Mouse (Mus musculus): ENCODE results near the gene Fam207a. TPM values are rescaled to one million over a fixed set of nuclear protein-coding genes. Genes with fewer than 3 reads are reported as not detected.

The Fam207a gene
- polyA plus RNA-seq, 1 experiment from 2014 or later = 32.0 TPM

GRCm38 (mm10) chr10:77471512-77471911 lies 44.1 kb downstream of the Fam207a start:
- H3K36me3 ChIP-seq (ENCODE audit: control insufficient read depth, insufficient read depth, low read length) = no peaks in the 10 kb centered on the region
- WGBS = 36% methylated on average over 7 of the region's 7 CpGs

GRCm38 (mm10) chr10:77470763-77471162 lies 44.8 kb downstream of the Fam207a start:
- H3K27me3 ChIP-seq (ENCODE audit: control insufficient read depth, insufficient read depth, low read depth, low read length) = no peaks in the 10 kb centered on the region
- H3K36me3 ChIP-seq (ENCODE audit: control insufficient read depth, insufficient read depth, low read length) = no peaks in the 10 kb centered on the region
- no peak overlapping the region for H3K4me3 ChIP-seq (ENCODE audit: low read length)
- 71% methylated on average over 3 of the region's 3 CpGs for WGBS
- no peak for ATAC-seq (ENCODE audit: low read depth)
- H3K4me1 ChIP-seq (replicated peaks; ENCODE audit: control insufficient read depth, insufficient read depth, low read length) = peaks cover 7% of the 10 kb centered on the region
- H3K27ac ChIP-seq (ENCODE audit: low read length) = no peak overlapping the region
- no peaks in the 10 kb centered on the region for H3K9me3 ChIP-seq (ENCODE audit: control insufficient read depth, low read length)
- no peak overlapping the region for H3K4me2 ChIP-seq (ENCODE audit: low read depth, low read length)
- no peak overlapping the region for H3K9ac ChIP-seq (ENCODE audit: low read length)

More at GRCm38 (mm10) chr10:77471512-77471911, 44.1 kb downstream of the Fam207a start:
- Histone ChIP-seq H3K27ac (ENCODE audit: low read length) (no peak overlapping the region), H3K4me3 (ENCODE audit: low read length) (no peak overlapping the region), H3K4me1 (replicated peaks; ENCODE audit: control insufficient read depth, insufficient read depth, low read length) (peaks cover 4% of the 10 kb centered on the region; the same call in 1 of the 2 replicates), H3K4me2 (ENCODE audit: low read depth, low read length) (no peak overlapping the region), H3K9me3 (ENCODE audit: control insufficient read depth, low read length) (no peaks in the 10 kb centered on the region), H3K9ac (ENCODE audit: low read length) (no peak overlapping the region), H3K27me3 (ENCODE audit: control insufficient read depth, insufficient read depth, low read depth, low read length) (no peaks in the 10 kb centered on the region)
- 0 out of 2 replicates have a peak, but pooled peaks have one; percentile 18 for ATAC-seq (ENCODE audit: low read depth)

GRCm38 (mm10) chr10:77468675-77469074 lies 46.9 kb downstream of the Fam207a start:
- Histone ChIP-seq H3K27ac (ENCODE audit: low read length) (no peak overlapping the region), H3K9ac (ENCODE audit: low read length) (no peak overlapping the region), H3K4me3 (ENCODE audit: low read length) (no peak overlapping the region), H3K4me2 (ENCODE audit: low read depth, low read length) (no peak overlapping the region), H3K4me1 (replicated peaks; ENCODE audit: control insufficient read depth, insufficient read depth, low read length) (peaks cover 28% of the 10 kb centered on the region), H3K36me3 (ENCODE audit: control insufficient read depth, insufficient read depth, low read length) (no peaks in the 10 kb centered on the region), H3K27me3 (ENCODE audit: control insufficient read depth, insufficient read depth, low read depth, low read length) (no peaks in the 10 kb centered on the region), H3K9me3 (ENCODE audit: control insufficient read depth, low read length) (no peaks in the 10 kb centered on the region)
- WGBS = 74% methylated on average over 4 of the region's 4 CpGs
- ATAC-seq (ENCODE audit: low read depth) = no peak

- Histone ChIP-seq H3K36me3 (ENCODE audit: control insufficient read depth, insufficient read depth, low read length) (no peaks in the 10 kb centered on the region), H3K27ac (ENCODE audit: low read length) (no peak overlapping the region), H3K4me2 (ENCODE audit: low read depth, low read length) (no peak overlapping the region), H3K9me3 (ENCODE audit: control insufficient read depth, low read length) (no peaks in the 10 kb centered on the region), H3K4me1 (replicated peaks; ENCODE audit: control insufficient read depth, insufficient read depth, low read length) (peaks cover 30% of the 10 kb centered on the region), H3K4me3 (ENCODE audit: low read length) (no peak overlapping the region), H3K27me3 (ENCODE audit: control insufficient read depth, insufficient read depth, low read depth, low read length) (no peaks in the 10 kb centered on the region), H3K9ac (ENCODE audit: low read length) (no peak overlapping the region)
- WGBS = 85% methylated on average over 6 of the region's 6 CpGs
- ATAC-seq (ENCODE audit: low read depth) = no peak
Measured at GRCm38 (mm10) chr10:77467407-77467806, 48.2 kb downstream of the Fam207a start.

GRCm38 (mm10) chr10:77465902-77466301 lies 49.7 kb downstream of the Fam207a start:
- no peak for ATAC-seq (ENCODE audit: low read depth)
- H3K36me3 ChIP-seq (ENCODE audit: control insufficient read depth, insufficient read depth, low read length) = no peaks in the 10 kb centered on the region
- H3K27me3 ChIP-seq (ENCODE audit: control insufficient read depth, insufficient read depth, low read depth, low read length) = no peaks in the 10 kb centered on the region
- peak overlapping the region; percentile 82 for H3K27ac ChIP-seq (ENCODE audit: low read length)
- peaks cover 26% of the 10 kb centered on the region for H3K4me1 ChIP-seq (replicated peaks; ENCODE audit: control insufficient read depth, insufficient read depth, low read length)
- no peak overlapping the region for H3K4me2 ChIP-seq (ENCODE audit: low read depth, low read length)
- no peak overlapping the region for H3K9ac ChIP-seq (ENCODE audit: low read length)
- 59% methylated on average over 5 of the region's 5 CpGs for WGBS
- no peak overlapping the region for H3K4me3 ChIP-seq (ENCODE audit: low read length)
- no peaks in the 10 kb centered on the region for H3K9me3 ChIP-seq (ENCODE audit: control insufficient read depth, low read length)

DNA sequence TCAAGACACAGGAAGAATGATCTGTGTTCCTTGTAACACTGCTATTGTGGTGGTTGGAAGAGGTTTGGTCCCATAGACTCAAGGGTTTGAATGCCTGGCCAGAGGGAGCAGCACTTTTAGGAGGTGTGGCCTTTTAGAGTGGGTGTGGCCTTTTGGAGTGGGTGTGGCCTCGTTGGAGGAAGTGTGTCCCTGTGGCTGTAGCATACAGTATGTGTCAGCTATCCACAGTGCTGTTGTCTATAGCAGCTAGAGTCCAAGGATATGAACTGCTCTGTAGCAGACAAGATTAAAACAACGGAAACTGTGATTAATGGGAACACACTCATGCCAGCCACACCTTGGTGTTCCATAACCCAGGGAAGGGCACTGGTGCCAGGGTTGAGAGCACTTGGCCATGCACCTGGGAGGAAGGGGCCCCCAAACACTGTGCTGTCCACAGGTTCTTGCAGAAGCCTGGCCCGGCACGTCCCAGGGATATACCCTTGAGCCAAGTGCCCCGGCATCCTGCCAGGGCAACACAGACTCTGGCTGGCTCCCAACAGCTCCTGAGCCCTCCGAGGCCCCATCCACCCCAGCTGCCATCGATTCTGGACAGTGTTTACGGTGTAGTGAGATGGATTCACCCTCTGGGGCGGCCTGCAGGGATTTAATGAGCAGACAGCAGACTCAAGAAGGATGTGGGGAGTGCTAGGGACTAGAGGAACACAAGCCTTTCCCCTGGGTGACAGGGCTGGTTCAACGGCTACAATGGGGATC lies 51.2 kb downstream of the Fam207a start:
- Histone ChIP-seq H3K4me3 (ENCODE audit: low read length) (no peak overlapping the region), H3K4me1 (replicated peaks; ENCODE audit: control insufficient read depth, insufficient read depth, low read length) (peaks cover 26% of the 10 kb centered on the region), H3K9ac (ENCODE audit: low read length) (no peak overlapping the region), H3K36me3 (ENCODE audit: control insufficient read depth, insufficient read depth, low read length) (no peaks in the 10 kb centered on the region), H3K27me3 (ENCODE audit: control insufficient read depth, insufficient read depth, low read depth, low read length) (no peaks in the 10 kb centered on the region), H3K9me3 (ENCODE audit: control insufficient read depth, low read length) (no peaks in the 10 kb centered on the region), H3K27ac (ENCODE audit: low read length) (peak overlapping the region; percentile 82), H3K4me2 (ENCODE audit: low read depth, low read length) (no peak overlapping the region)
- 24% methylated on average over 10 of the region's 10 CpGs for WGBS
- peak; percentile 94 for ATAC-seq (ENCODE audit: low read depth)

- H3K9me3 ChIP-seq (ENCODE audit: control insufficient read depth, low read length) = no peaks in the 10 kb centered on the region
- no peak overlapping the region for H3K27ac ChIP-seq (ENCODE audit: low read length)
- no peak overlapping the region for H3K9ac ChIP-seq (ENCODE audit: low read length)
- no peak overlapping the region for H3K4me3 ChIP-seq (ENCODE audit: low read length)
- H3K36me3 ChIP-seq (ENCODE audit: control insufficient read depth, insufficient read depth, low read length) = no peaks in the 10 kb centered on the region
- WGBS = 88% methylated on average over 8 of the region's 8 CpGs
- ATAC-seq (ENCODE audit: low read depth) = no peak
- H3K27me3 ChIP-seq (ENCODE audit: control insufficient read depth, insufficient read depth, low read depth, low read length) = no peaks in the 10 kb centered on the region
- no peak overlapping the region for H3K4me2 ChIP-seq (ENCODE audit: low read depth, low read length)
- peaks cover 28% of the 10 kb centered on the region for H3K4me1 ChIP-seq (replicated peaks; ENCODE audit: control insufficient read depth, insufficient read depth, low read length)
Measured at GRCm38 (mm10) chr10:77461161-77461560, 54.4 kb downstream of the Fam207a start.

DNA sequence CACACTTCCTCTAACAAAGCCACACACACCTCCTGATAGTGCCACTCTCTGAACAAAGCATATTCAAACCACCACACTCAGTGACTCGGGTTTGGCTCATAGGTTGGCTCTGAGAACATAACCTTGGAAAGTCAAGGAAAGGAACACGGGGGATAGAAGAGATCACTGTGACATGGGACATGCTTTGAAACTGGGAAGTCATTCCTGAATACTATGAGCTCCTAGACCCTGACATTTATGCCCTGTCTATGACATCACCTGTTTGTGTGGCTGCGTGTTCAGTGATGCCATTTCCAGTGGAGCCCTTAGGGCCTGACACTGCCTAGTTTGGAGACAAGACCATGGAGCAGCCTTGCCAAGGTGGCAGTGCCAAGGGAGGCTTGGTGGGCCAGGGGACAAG lies 57.9 kb downstream of the Fam207a start:
- Histone ChIP-seq H3K27me3 (ENCODE audit: control insufficient read depth, insufficient read depth, low read depth, low read length) (no peaks in the 10 kb centered on the region), H3K4me1 (replicated peaks; ENCODE audit: control insufficient read depth, insufficient read depth, low read length) (peaks cover 15% of the 10 kb centered on the region), H3K27ac (ENCODE audit: low read length) (no peak overlapping the region), H3K9ac (ENCODE audit: low read length) (no peak overlapping the region), H3K4me3 (ENCODE audit: low read length) (no peak overlapping the region), H3K4me2 (ENCODE audit: low read depth, low read length) (no peak overlapping the region), H3K36me3 (ENCODE audit: control insufficient read depth, insufficient read depth, low read length) (no peaks in the 10 kb centered on the region), H3K9me3 (ENCODE audit: control insufficient read depth, low read length) (no peaks in the 10 kb centered on the region)
- 78% methylated on average over 3 of the region's 3 CpGs for WGBS
- ATAC-seq (ENCODE audit: low read depth) = no peak

GRCm38 (mm10) chr10:77456507-77456906 lies 59.1 kb downstream of the Fam207a start:
- Histone ChIP-seq H3K9me3 (ENCODE audit: control insufficient read depth, low read length) (no peaks in the 10 kb centered on the region), H3K4me1 (replicated peaks; ENCODE audit: control insufficient read depth, insufficient read depth, low read length) (peaks cover 15% of the 10 kb centered on the region), H3K27me3 (ENCODE audit: control insufficient read depth, insufficient read depth, low read depth, low read length) (no peaks in the 10 kb centered on the region), H3K4me3 (ENCODE audit: low read length) (no peak overlapping the region), H3K27ac (ENCODE audit: low read length) (no peak overlapping the region), H3K4me2 (ENCODE audit: low read depth, low read length) (no peak overlapping the region), H3K36me3 (ENCODE audit: control insufficient read depth, insufficient read depth, low read length) (no peaks in the 10 kb centered on the region), H3K9ac (ENCODE audit: low read length) (no peak overlapping the region)
- no peak for ATAC-seq (ENCODE audit: low read depth)
- WGBS = 75% methylated on average over 7 of the region's 7 CpGs

All from lung, embryonic 16.5 days (tissue).